Mouse (Mus musculus): ENCODE results near the gene Cbr3. TPM values are rescaled to one million over a fixed set of nuclear protein-coding genes. Genes with fewer than 3 reads are reported as not detected.
A peak's percentile ranks its signal among the peaks of the same experiment; 100 is the strongest.
"Not testable (repeated sequence)": the region's sequence is repeated elsewhere in the genome, so short reads cannot be mapped to it uniquely, and the experiment has no call there.

Cbr3 gene
- polyA plus RNA-seq, 1 experiment from 2014 or later = 13.8 TPM

- ATAC-seq (ENCODE audit: insufficient number of reproducible peaks, insufficient read depth, low FRiP score, low read depth) = no peak
- Histone ChIP-seq H3K27me3 (ENCODE audit: control insufficient read depth, insufficient read depth, low read length) (0 out of 2 replicates have a peak, but pooled peaks cover 3% of the 10 kb centered on the region), H3K9me3 (ENCODE audit: control insufficient read depth, low read depth, low read length) (no peaks in the 10 kb centered on the region), H3K27ac (ENCODE audit: low read length) (no peak overlapping the region), H3K4me1 (ENCODE audit: control insufficient read depth, insufficient read depth, low read length) (peaks cover 1% of the 10 kb centered on the region; the same call in 1 of the 2 replicates), H3K36me3 (ENCODE audit: control insufficient read depth, insufficient read depth, low read length) (no peaks in the 10 kb centered on the region), H3K4me2 (replicated peaks; ENCODE audit: low read depth, low read length) (no peak overlapping the region), H3K4me3 (ENCODE audit: low read depth, low read length) (no peak overlapping the region), H3K9ac (replicated peaks; ENCODE audit: low read depth, low read length) (no peak overlapping the region)
- WGBS = 82% methylated on average over 4 of the region's 4 CpGs
Observed at GRCm38 (mm10) chr16:93678206-93678605, 4.8 kb upstream of the Cbr3 start.

- Histone ChIP-seq H3K36me3 (ENCODE audit: control insufficient read depth, insufficient read depth, low read length) (no peaks in the 10 kb centered on the region), H3K9me3 (ENCODE audit: control insufficient read depth, low read depth, low read length) (no peaks in the 10 kb centered on the region), H3K4me2 (replicated peaks; ENCODE audit: low read depth, low read length) (no peak overlapping the region), H3K27ac (ENCODE audit: low read length) (no peak overlapping the region), H3K9ac (replicated peaks; ENCODE audit: low read depth, low read length) (no peak overlapping the region), H3K4me3 (ENCODE audit: low read depth, low read length) (no peak overlapping the region), H3K27me3 (ENCODE audit: control insufficient read depth, insufficient read depth, low read length) (peaks cover 5% of the 10 kb centered on the region; the same call in 1 of the 2 replicates), H3K4me1 (ENCODE audit: control insufficient read depth, insufficient read depth, low read length) (peaks cover 10% of the 10 kb centered on the region; the same call in 1 of the 2 replicates)
- 56% methylated on average over 9 of the region's 9 CpGs for WGBS
- ATAC-seq (ENCODE audit: insufficient number of reproducible peaks, insufficient read depth, low FRiP score, low read depth) = no peak
Observed at GRCm38 (mm10) chr16:93679165-93679564, 3.9 kb upstream of the Cbr3 start.

GRCm38 (mm10) chr16:93682156-93682688, 793 bp upstream of the Cbr3 start:
- 26% methylated on average over 13 of the region's 13 CpGs for WGBS
- H3K9me3 ChIP-seq (ENCODE audit: control insufficient read depth, low read depth, low read length) = no peaks in the 10 kb centered on the region
- peak overlapping the region; percentile 85 for H3K4me2 ChIP-seq (replicated peaks; ENCODE audit: low read depth, low read length)
- no peak overlapping the region for H3K9ac ChIP-seq (replicated peaks; ENCODE audit: low read depth, low read length)
- H3K36me3 ChIP-seq (ENCODE audit: control insufficient read depth, insufficient read depth, low read length) = no peaks in the 10 kb centered on the region
- 0 out of 2 replicates have a peak, but pooled peaks have one; percentile 2 for ATAC-seq (ENCODE audit: insufficient number of reproducible peaks, insufficient read depth, low FRiP score, low read depth)
- peaks cover 11% of the 10 kb centered on the region; the same call in 1 of the 2 replicates for H3K27me3 ChIP-seq (ENCODE audit: control insufficient read depth, insufficient read depth, low read length)
- peak overlapping the region; percentile 39 for H3K4me3 ChIP-seq (ENCODE audit: low read depth, low read length)
- H3K27ac ChIP-seq (ENCODE audit: low read length) = no peak overlapping the region
- H3K4me1 ChIP-seq (ENCODE audit: control insufficient read depth, insufficient read depth, low read length) = peaks cover 10% of the 10 kb centered on the region; the same call in 1 of the 2 replicates

GRCm38 (mm10) chr16:93683508-93684236, 657 bp downstream of the Cbr3 start:
- no peak overlapping the region for H3K27ac ChIP-seq (ENCODE audit: low read length)
- H3K9ac ChIP-seq (replicated peaks; ENCODE audit: low read depth, low read length) = peak overlapping the region; percentile 19; the same call in 1 of the 2 replicates
- H3K27me3 ChIP-seq (ENCODE audit: control insufficient read depth, insufficient read depth, low read length) = peaks cover 11% of the 10 kb centered on the region; the same call in 1 of the 2 replicates
- H3K36me3 ChIP-seq (ENCODE audit: control insufficient read depth, insufficient read depth, low read length) = no peaks in the 10 kb centered on the region
- H3K4me2 ChIP-seq (replicated peaks; ENCODE audit: low read depth, low read length) = peak overlapping the region; percentile 85
- H3K4me3 ChIP-seq (ENCODE audit: low read depth, low read length) = peak overlapping the region; percentile 39
- H3K9me3 ChIP-seq (ENCODE audit: control insufficient read depth, low read depth, low read length) = no peaks in the 10 kb centered on the region
- ATAC-seq (ENCODE audit: insufficient number of reproducible peaks, insufficient read depth, low FRiP score, low read depth) = 0 out of 2 replicates have a peak, but pooled peaks have one; percentile 5
- 1% methylated on average over 53 of the region's 53 CpGs for WGBS
- peaks cover 10% of the 10 kb centered on the region; the same call in 1 of the 2 replicates for H3K4me1 ChIP-seq (ENCODE audit: control insufficient read depth, insufficient read depth, low read length)

- peak overlapping the region; percentile 85; the same call in 1 of the 2 replicates for H3K4me2 ChIP-seq (replicated peaks; ENCODE audit: low read depth, low read length)
- no peak overlapping the region for H3K27ac ChIP-seq (ENCODE audit: low read length)
- peak overlapping the region; percentile 39 for H3K4me3 ChIP-seq (ENCODE audit: low read depth, low read length)
- ATAC-seq (ENCODE audit: insufficient number of reproducible peaks, insufficient read depth, low FRiP score, low read depth) = no peak
- H3K9me3 ChIP-seq (ENCODE audit: control insufficient read depth, low read depth, low read length) = no peaks in the 10 kb centered on the region
- WGBS = 39% methylated on average over 7 of the region's 7 CpGs
- no peak overlapping the region; the same call in 1 of the 2 replicates for H3K9ac ChIP-seq (replicated peaks; ENCODE audit: low read depth, low read length)
- no peaks in the 10 kb centered on the region for H3K36me3 ChIP-seq (ENCODE audit: control insufficient read depth, insufficient read depth, low read length)
- H3K4me1 ChIP-seq (ENCODE audit: control insufficient read depth, insufficient read depth, low read length) = peaks cover 10% of the 10 kb centered on the region; the same call in 1 of the 2 replicates
- H3K27me3 ChIP-seq (ENCODE audit: control insufficient read depth, insufficient read depth, low read length) = peaks cover 11% of the 10 kb centered on the region; the same call in 1 of the 2 replicates
Observed at GRCm38 (mm10) chr16:93684441-93684840, 1.4 kb downstream of the Cbr3 start.

GRCm38 (mm10) chr16:93685783-93686182, 2.8 kb downstream of the Cbr3 start:
- peaks cover 11% of the 10 kb centered on the region; the same call in 1 of the 2 replicates for H3K27me3 ChIP-seq (ENCODE audit: control insufficient read depth, insufficient read depth, low read length)
- not testable (repeated sequence) for H3K4me3 ChIP-seq (ENCODE audit: low read depth, low read length); H3K9me3 ChIP-seq (ENCODE audit: control insufficient read depth, low read depth, low read length); ATAC-seq (ENCODE audit: insufficient number of reproducible peaks, insufficient read depth, low FRiP score, low read depth); H3K4me1 ChIP-seq (ENCODE audit: control insufficient read depth, insufficient read depth, low read length); H3K36me3 ChIP-seq (ENCODE audit: control insufficient read depth, insufficient read depth, low read length); H3K9ac ChIP-seq (replicated peaks; ENCODE audit: low read depth, low read length); H3K4me2 ChIP-seq (replicated peaks; ENCODE audit: low read depth, low read length); H3K27ac ChIP-seq (ENCODE audit: low read length)
- 95% methylated on average over 3 of the region's 3 CpGs for WGBS

- no peak for ATAC-seq (ENCODE audit: insufficient number of reproducible peaks, insufficient read depth, low FRiP score, low read depth)
- peaks cover 10% of the 10 kb centered on the region; the same call in 1 of the 2 replicates for H3K4me1 ChIP-seq (ENCODE audit: control insufficient read depth, insufficient read depth, low read length)
- no peak overlapping the region for H3K9ac ChIP-seq (replicated peaks; ENCODE audit: low read depth, low read length)
- WGBS = 72% methylated on average over 6 of the region's 7 CpGs
- H3K4me3 ChIP-seq (ENCODE audit: low read depth, low read length) = no peak overlapping the region
- H3K27me3 ChIP-seq (ENCODE audit: control insufficient read depth, insufficient read depth, low read length) = peaks cover 11% of the 10 kb centered on the region; the same call in 1 of the 2 replicates
- no peaks in the 10 kb centered on the region for H3K9me3 ChIP-seq (ENCODE audit: control insufficient read depth, low read depth, low read length)
- no peak overlapping the region for H3K4me2 ChIP-seq (replicated peaks; ENCODE audit: low read depth, low read length)
- no peaks in the 10 kb centered on the region for H3K36me3 ChIP-seq (ENCODE audit: control insufficient read depth, insufficient read depth, low read length)
- no peak overlapping the region for H3K27ac ChIP-seq (ENCODE audit: low read length)
Observed at GRCm38 (mm10) chr16:93686421-93686820, 3.4 kb downstream of the Cbr3 start.

- WGBS = 47% methylated on average over 5 of the region's 5 CpGs
- no peak overlapping the region for H3K27ac ChIP-seq (ENCODE audit: low read length)
- H3K4me1 ChIP-seq (ENCODE audit: control insufficient read depth, insufficient read depth, low read length) = peaks cover 10% of the 10 kb centered on the region; the same call in 1 of the 2 replicates
- ATAC-seq (ENCODE audit: insufficient number of reproducible peaks, insufficient read depth, low FRiP score, low read depth) = no peak
- H3K4me3 ChIP-seq (ENCODE audit: low read depth, low read length) = no peak overlapping the region
- no peak overlapping the region for H3K4me2 ChIP-seq (replicated peaks; ENCODE audit: low read depth, low read length)
- H3K9ac ChIP-seq (replicated peaks; ENCODE audit: low read depth, low read length) = no peak overlapping the region
- no peaks in the 10 kb centered on the region for H3K9me3 ChIP-seq (ENCODE audit: control insufficient read depth, low read depth, low read length)
- peaks cover 9% of the 10 kb centered on the region; the same call in 1 of the 2 replicates for H3K27me3 ChIP-seq (ENCODE audit: control insufficient read depth, insufficient read depth, low read length)
- no peaks in the 10 kb centered on the region for H3K36me3 ChIP-seq (ENCODE audit: control insufficient read depth, insufficient read depth, low read length)
Observed at GRCm38 (mm10) chr16:93686945-93687344, 3.9 kb downstream of the Cbr3 start.

Data from stomach, embryonic 14.5 days (tissue).